Mouse (Mus musculus): Measurements from ENCODE around the gene Cryba2. TPM values are rescaled to one million over a fixed set of nuclear protein-coding genes. Genes with fewer than 3 reads are reported as not detected.

The Cryba2 gene
- polyA plus RNA-seq, 1 experiment from 2014 or later: 0.85 TPM

DNA sequence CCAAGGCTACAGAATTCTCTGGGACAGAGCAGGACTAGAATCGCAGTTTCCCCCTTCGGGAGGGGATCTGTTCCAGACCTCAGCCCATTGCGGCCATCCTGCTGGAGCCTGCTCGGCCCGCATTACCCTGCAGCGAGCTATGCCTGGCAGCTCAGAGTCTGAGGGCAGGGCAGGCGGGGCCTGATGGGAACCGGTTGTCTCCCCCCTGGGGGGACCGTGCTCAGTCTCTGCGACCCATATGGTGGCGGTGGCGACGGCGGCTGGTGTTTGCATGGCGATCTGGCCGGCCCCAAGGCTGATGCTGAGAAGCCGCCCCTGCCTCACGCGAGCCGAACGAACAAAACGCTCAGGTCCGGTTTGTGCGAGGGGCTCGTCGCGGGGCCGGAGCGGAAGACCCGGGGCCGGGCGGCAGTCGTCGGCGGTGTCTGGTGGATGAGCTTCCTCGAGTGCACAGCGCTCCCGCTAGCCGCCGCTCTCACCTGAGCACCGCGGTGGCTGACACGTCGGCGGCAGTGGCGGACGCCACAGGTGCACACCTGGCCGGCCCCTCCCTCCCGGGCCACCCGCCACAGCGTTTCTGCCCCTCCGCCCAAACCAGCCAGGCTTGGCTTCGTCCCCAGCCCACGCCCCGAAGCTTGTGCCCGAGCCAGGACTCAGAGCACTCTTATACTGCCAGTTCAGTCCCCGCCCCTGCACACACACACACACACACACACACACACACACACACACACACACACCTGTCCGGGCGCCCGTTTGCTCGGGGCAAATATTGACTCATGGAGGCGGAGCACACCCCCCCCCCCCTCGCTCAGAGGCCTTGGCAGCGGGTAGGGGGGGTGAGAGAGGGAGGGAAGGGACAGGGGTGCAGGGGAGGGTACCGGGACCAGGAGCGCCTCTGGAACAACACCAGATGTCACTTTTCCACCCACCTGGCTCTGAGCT is 7.7 kb upstream of the Cryba2 start:
- no peaks in the 10 kb centered on the region for H3K9me3 ChIP-seq
- peaks cover 100% of the 10 kb centered on the region for H3K27me3 ChIP-seq
- H3K4me2 ChIP-seq: peak overlapping the region; percentile 61
- ATAC-seq (ENCODE audit: low read depth): no peak
- peaks cover 24% of the 10 kb centered on the region for H3K4me1 ChIP-seq (replicated peaks)
- peak overlapping the region; percentile 57 for H3K9ac ChIP-seq
- H3K27ac ChIP-seq (replicated peaks): no peak overlapping the region
- 2% methylated on average over 36 of the region's 66 CpGs for WGBS
- H3K36me3 ChIP-seq: no peaks in the 10 kb centered on the region
- H3K4me3 ChIP-seq: peak overlapping the region; percentile 35

DNA sequence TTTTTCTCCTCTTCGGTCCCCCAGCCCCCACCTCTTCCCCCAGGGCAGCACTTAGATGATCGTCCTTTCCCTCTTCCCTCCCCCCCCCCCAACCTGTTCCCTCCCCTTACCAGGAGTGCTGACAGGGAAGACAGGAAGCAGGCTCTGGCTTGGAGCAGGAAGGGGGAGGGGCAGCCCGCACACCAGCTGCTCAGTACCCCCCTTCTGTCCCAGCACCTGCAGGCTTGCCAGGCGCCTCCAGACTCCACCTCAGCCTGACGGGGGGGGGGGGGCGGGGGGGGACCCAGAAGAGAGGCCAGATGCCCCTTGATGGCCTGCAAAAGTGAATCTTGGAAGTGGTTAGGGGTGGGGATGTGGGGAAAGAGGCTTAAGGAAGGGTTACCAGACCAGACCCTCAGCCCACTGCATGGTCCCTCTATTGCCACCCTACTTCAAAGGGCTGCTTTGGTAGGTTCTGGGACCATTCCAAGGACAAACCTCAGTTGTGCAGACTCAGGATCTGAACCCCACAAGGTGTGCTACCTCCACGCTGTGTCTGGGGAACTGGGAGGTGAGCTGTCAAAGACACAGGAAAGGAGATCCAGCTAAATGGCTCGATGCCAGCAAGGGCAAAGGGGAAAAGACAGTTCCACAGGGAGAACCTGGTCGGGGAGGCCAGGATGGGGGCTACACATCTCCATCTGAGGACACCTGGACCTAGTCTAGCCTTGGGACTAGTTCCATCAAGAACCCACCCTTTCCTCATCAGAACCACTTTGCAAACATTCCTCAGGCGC is 5.9 kb upstream of the Cryba2 start:
- Histone ChIP-seq H3K27ac (replicated peaks) (no peak overlapping the region), H3K4me1 (replicated peaks) (peaks cover 24% of the 10 kb centered on the region), H3K4me3 (no peak overlapping the region), H3K27me3 (peaks cover 100% of the 10 kb centered on the region), H3K36me3 (no peaks in the 10 kb centered on the region), H3K4me2 (no peak overlapping the region), H3K9ac (0 out of 2 replicates have a peak overlapping the region, but pooled peaks have one; percentile 5), H3K9me3 (no peaks in the 10 kb centered on the region)
- ATAC-seq (ENCODE audit: low read depth): no peak; the same call in 1 of the 2 replicates
- 13% methylated on average over 6 of the region's 10 CpGs for WGBS

DNA sequence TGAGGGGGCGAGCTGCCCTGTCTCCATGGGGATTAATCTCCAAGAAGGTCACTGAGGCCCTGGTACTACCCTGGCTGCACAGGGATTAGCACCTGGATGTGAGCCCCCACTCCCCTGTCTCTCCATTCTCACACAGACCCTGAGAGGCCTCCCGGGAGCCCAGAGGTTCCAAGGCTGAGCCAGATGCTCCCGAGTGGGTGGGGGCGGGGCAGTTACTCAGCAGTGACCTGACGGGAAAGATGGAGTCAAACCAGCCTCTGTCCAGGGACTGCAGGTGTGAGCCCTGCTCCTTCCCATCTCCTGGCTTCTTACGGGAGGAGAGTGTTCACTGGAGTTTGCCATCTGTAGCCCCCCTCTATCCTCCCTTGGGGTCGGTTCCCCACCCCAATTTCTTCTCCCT is 5.0 kb upstream of the Cryba2 start:
- ATAC-seq (ENCODE audit: low read depth): no peak
- Histone ChIP-seq H3K27ac (replicated peaks) (no peak overlapping the region), H3K4me3 (no peak overlapping the region), H3K36me3 (no peaks in the 10 kb centered on the region), H3K4me1 (replicated peaks) (peaks cover 29% of the 10 kb centered on the region), H3K4me2 (no peak overlapping the region), H3K9ac (no peak overlapping the region), H3K9me3 (no peaks in the 10 kb centered on the region), H3K27me3 (peaks cover 100% of the 10 kb centered on the region)
- WGBS: 4% methylated on average over 7 of the region's 7 CpGs

DNA sequence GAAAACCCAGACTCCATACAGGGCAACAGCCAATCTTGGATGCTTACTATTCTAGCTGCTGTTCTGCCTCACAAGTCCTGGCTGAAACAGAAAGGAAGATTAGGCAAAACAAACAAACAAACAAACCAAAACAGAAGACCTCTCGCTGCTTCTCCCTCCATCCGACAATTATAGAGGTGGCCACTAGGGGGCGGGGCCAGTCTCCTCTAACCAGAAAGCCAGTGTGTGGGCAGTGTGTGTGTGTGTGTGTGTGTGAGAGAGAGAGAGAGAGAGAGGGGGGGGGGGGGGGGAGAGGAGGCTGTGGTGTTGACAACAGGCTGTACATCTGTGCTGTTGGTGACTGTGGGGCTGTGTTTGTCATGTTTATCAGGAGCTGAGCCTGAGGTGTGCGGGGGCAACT is 2.0 kb upstream of the Cryba2 start:
- H3K27ac ChIP-seq (replicated peaks): no peak overlapping the region
- no peak overlapping the region for H3K4me3 ChIP-seq
- no peaks in the 10 kb centered on the region for H3K9me3 ChIP-seq
- H3K27me3 ChIP-seq: peaks cover 100% of the 10 kb centered on the region
- 21% methylated on average over 4 of the region's 4 CpGs for WGBS
- H3K4me1 ChIP-seq (replicated peaks): peaks cover 30% of the 10 kb centered on the region
- no peak overlapping the region for H3K4me2 ChIP-seq
- no peak overlapping the region for H3K9ac ChIP-seq
- no peak for ATAC-seq (ENCODE audit: low read depth)
- H3K36me3 ChIP-seq: no peaks in the 10 kb centered on the region

DNA sequence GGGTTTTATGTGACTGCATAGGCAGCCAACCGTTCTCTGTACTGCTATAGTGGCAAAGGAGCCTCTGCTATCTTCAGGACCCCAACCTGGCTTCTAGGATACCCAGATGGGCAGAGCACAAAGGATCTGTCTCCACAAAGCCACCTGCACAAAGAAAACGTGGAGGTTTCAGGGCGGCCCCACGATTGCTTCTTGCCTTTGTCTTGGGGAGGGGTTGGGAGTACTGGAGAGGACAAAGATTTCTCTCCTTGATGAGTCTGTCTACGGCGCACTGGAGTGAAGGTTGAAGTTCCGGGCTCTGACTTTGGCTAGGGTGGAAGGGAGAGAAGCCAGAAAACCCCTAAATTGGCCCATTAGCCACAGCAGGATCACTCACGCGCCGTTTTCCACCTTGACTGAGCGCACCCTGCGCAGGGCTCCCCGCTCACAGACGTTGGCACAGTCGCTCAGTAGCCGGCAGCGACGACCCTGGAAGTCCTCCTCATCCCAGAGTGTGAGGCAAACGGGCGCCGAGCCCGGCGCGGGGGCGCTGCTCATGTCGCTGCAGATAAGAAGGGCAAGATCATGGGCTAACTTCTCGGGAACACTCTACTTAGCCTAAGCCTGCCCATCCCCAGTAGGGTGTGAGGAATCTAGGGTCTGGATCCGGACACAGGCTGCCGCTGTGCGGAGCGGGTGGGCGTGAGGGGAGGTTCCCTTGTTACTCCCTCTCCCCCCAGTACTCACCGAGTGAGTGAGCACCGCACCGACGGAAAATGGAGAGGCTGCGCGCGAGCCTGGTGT is 401 bp downstream of the Cryba2 start:
- peak overlapping the region; percentile 27 for H3K4me3 ChIP-seq
- H3K4me2 ChIP-seq: peak overlapping the region; percentile 54
- no peaks in the 10 kb centered on the region for H3K36me3 ChIP-seq
- peaks cover 97% of the 10 kb centered on the region for H3K27me3 ChIP-seq
- H3K4me1 ChIP-seq (replicated peaks): peaks cover 17% of the 10 kb centered on the region
- ATAC-seq (ENCODE audit: low read depth): peak; percentile 9; the same call in 1 of the 2 replicates
- peak overlapping the region; percentile 34; the same call in 1 of the 2 replicates for H3K9ac ChIP-seq
- WGBS: 1% methylated on average over 39 of the region's 39 CpGs
- H3K9me3 ChIP-seq: no peaks in the 10 kb centered on the region
- no peak overlapping the region for H3K27ac ChIP-seq (replicated peaks)

DNA sequence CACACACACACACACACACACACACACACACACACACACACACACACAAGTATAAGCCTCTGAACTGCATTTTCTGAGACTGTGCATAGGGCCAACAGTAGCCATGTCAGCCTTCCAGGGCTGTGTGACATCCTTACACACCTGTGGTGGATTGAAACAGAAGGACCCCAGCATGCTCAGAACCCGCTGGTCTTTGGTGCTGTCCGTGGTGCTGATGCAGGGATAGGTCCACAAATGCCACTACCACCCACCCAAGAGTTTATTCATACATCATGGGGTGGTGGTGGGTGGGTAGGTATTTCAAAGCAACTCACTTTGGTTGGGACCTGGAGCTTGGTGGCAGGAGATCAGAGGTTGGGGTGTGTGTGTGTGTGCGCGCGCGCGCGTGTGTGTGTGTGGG is 1.4 kb downstream of the Cryba2 start:
- H3K4me3 ChIP-seq: no peak overlapping the region
- peaks cover 97% of the 10 kb centered on the region for H3K27me3 ChIP-seq
- H3K36me3 ChIP-seq: no peaks in the 10 kb centered on the region
- H3K4me2 ChIP-seq: no peak overlapping the region
- peaks cover 17% of the 10 kb centered on the region for H3K4me1 ChIP-seq (replicated peaks)
- H3K27ac ChIP-seq (replicated peaks): no peak overlapping the region
- no peak for ATAC-seq (ENCODE audit: low read depth)
- 0% methylated on average over 8 of the region's 8 CpGs for WGBS
- no peak overlapping the region for H3K9ac ChIP-seq
- H3K9me3 ChIP-seq: no peaks in the 10 kb centered on the region

DNA sequence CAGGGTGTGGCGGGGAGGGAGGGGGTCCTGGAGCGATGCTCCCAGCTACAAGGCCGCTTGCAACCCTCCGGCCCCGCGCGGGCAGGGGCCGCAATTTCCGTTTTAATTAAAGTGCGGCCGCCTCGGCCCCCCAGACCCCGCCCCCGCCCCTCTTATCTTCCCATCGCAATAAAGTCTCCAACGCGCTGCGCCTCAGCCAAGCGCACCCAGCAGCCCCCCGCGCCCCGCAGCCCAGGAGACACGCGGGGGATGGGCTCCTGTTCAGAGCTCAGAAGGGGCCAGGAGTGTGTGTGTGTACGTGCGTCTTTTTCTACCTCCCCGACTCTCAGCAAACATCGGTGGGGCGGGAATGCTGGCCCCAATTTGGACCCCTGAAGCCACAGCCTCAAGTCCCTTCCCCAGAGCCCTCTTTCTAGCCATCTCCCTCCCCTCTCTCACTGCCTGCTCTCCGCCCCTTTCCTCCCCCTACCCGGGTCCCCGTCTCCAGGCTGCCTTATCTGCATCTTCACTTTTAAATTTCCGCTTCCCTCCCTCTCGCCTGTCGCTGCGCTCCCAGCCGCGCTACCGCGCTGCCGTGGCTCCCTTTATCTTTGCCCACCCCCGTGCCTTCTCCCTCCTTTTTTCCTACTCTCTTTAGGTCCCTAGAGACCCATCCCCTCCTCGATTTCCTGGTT is 7.4 kb downstream of the Cryba2 start, which contains the start of gene Fev:
Gene Fev, minus strand, starts transcription at position 51 of the 674 bp plus-strand sequence.
- no peak for ATAC-seq (ENCODE audit: low read depth)
- H3K9me3 ChIP-seq: no peaks in the 10 kb centered on the region
- peak within 1 kb of the TSS; percentile 43 for H3K4me2 ChIP-seq
- WGBS: under 1% methylated on average over 34 of the region's 43 CpGs
- H3K36me3 ChIP-seq: no peaks in the 10 kb centered on the region
- H3K4me3 ChIP-seq: peak within 1 kb of the TSS; percentile 8
- no peak within 1 kb of the TSS for H3K27ac ChIP-seq (replicated peaks)
- peaks cover 96% of the 10 kb centered on the region for H3K27me3 ChIP-seq
- H3K9ac ChIP-seq: no peak within 1 kb of the TSS
- peaks cover 34% of the 10 kb centered on the region for H3K4me1 ChIP-seq (replicated peaks)

DNA sequence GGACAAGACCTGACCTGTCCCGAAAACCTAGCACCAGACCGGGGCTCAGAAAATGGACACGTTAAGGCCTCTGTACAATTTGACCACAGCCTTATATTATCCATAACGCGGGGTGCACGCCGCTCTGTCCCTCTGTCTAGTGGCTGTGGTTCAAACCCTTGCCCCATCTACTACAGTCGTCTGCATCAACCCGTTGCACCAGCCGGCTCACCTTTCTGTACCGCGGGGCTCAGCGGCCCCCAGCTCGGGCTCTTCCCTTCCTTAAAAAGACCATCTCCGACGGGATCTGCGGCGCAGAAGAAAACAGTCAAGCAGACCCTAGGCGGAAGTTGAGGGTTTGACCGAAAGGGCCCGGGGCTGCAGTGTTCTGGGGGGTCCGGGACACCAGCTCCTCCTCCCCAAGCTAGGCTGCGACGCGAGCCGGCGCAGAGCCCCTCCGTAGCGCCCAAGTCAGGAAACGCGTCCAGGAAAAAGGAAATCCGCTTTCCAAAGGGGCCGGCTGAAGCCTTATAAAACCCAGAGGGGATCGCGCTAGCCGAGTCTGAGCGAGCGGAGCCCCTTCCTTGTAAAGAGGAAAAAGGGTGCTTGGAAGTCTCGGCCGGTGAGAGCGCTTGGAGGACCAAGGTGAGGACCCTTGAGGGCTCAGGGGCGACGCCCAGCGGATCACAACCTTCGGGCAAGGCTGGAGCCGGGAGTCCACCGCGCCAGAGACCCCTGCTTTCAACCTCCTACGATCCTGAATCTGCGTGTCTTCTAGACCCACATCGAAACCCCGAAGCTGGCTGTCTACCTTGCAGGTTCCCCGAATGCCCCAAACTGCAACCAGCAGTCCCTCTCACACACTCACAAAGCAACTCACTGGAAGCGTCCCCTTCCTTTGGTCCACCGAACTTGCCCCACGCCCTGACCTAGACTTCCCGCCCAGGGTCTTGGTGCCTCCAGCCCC is 8.5 kb downstream of the Cryba2 start:
- H3K27me3 ChIP-seq: peaks cover 94% of the 10 kb centered on the region
- no peak overlapping the region for H3K27ac ChIP-seq (replicated peaks)
- peaks cover 34% of the 10 kb centered on the region for H3K4me1 ChIP-seq (replicated peaks)
- peak overlapping the region; percentile 8 for H3K4me3 ChIP-seq
- no peaks in the 10 kb centered on the region for H3K36me3 ChIP-seq
- no peak overlapping the region for H3K9ac ChIP-seq
- WGBS: under 1% methylated on average over 57 of the region's 57 CpGs
- H3K4me2 ChIP-seq: peak overlapping the region; percentile 43
- ATAC-seq (ENCODE audit: low read depth): no peak
- no peaks in the 10 kb centered on the region for H3K9me3 ChIP-seq

DNA sequence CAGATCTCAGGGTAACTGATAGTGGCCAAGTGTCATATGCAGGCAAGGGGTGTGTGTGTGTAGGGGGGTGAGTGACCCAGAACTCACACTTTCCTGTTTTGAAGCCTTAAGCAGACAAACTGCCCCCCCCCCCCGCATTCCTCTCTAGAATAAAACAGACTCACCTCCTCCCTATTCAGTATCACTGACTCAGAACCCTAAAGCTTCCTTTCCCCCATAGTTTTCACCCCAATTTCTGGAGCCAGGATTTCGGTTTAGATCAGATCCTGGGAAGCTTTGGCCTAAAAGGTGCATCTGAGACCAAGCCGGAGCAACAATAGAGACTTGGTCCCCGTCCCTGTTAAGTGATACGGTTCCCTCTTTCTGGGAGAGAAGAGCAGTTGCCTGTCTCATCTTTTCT is 9.5 kb downstream of the Cryba2 start:
- under 1% methylated on average over 5 of the region's 5 CpGs for WGBS
- Histone ChIP-seq H3K4me1 (replicated peaks) (peaks cover 34% of the 10 kb centered on the region), H3K36me3 (no peaks in the 10 kb centered on the region), H3K9ac (no peak overlapping the region), H3K27me3 (peaks cover 97% of the 10 kb centered on the region), H3K27ac (replicated peaks) (no peak overlapping the region), H3K4me2 (no peak overlapping the region), H3K9me3 (no peaks in the 10 kb centered on the region), H3K4me3 (no peak overlapping the region)
- ATAC-seq (ENCODE audit: low read depth): no peak

DNA sequence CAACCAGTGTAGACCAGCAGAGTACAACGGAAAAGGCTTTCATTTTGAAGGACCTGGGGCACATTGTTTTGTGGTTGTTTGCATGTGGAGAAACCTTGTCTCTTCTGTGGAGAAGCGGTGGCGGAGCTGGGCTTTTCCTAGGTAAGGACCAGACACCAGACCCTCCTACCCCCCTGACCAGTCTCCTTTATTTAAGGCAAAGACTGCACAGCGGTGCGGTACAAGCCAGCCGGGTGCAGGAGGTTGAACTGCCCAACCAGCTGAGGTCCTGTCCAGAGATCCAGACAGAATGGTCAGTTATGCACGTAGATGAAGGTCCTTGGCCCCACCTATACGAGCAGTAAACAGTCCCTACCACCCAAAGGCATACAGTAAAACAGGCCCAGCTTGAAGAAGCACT is 10.1 kb downstream of the Cryba2 start:
- Histone ChIP-seq H3K9ac (peak overlapping the region; percentile 49; the same call in 1 of the 2 replicates), H3K4me3 (peak overlapping the region; percentile 38)
- WGBS: 1% methylated on average over 8 of the region's 8 CpGs

More for the DNA sequence above, 10.1 kb downstream of the Cryba2 start:
- H3K27me3 ChIP-seq: peaks cover 97% of the 10 kb centered on the region
- H3K9me3 ChIP-seq: no peaks in the 10 kb centered on the region
- H3K27ac ChIP-seq (replicated peaks): no peak overlapping the region
- peak overlapping the region; percentile 67 for H3K4me2 ChIP-seq
- H3K36me3 ChIP-seq: no peaks in the 10 kb centered on the region
- no peak for ATAC-seq (ENCODE audit: low read depth)
- H3K4me1 ChIP-seq (replicated peaks): peaks cover 34% of the 10 kb centered on the region
